Mouse (Mus musculus): ENCODE results near the gene Cirbp. TPM values are rescaled to one million over a fixed set of nuclear protein-coding genes. Genes with fewer than 3 reads are reported as not detected.
"Not testable (repeated sequence)": the region's sequence is repeated elsewhere in the genome, so short reads cannot be mapped to it uniquely, and the experiment has no call there.

The Cirbp gene
- total RNA-seq, 2 experiments from 2014 or later: 60.7 to 76.4 TPM

DNA sequence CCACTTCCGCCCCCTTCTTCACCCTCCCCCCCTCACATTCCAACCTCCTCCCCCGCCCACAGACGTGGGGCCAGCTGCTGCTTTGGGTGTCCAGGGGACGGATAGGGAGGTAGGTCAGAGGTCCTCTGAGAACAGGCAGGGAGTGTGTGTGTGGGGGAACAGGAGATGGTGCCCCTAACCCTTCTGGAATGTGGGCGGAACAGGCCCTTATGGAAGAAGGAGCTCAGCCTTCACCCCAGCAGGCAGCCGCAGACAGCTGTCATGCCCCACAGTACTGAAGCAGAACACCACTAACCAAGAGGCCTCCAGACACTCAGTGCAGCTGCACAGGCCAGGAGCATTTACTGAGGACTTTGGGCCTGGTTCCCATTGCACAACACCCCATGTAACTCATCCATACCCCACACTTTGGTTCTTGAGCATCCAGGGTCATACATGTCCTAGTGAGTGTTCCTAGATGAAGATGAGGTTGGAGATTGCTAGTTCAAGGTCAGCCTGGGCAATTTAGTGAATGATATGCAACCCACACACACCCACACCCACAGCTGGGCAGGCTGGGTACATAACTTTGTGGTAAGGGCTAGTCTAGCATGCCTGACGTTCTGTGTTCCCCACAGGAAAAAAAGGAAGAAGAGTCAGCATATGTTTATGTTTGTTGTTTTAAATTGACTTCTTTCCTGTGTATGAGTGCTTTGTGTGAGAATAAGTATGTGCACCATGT, 4.1 kb upstream of the Cirbp start:
- no peak for DNase-seq (ENCODE audit: low spot score in 2 of 2)

DNA sequence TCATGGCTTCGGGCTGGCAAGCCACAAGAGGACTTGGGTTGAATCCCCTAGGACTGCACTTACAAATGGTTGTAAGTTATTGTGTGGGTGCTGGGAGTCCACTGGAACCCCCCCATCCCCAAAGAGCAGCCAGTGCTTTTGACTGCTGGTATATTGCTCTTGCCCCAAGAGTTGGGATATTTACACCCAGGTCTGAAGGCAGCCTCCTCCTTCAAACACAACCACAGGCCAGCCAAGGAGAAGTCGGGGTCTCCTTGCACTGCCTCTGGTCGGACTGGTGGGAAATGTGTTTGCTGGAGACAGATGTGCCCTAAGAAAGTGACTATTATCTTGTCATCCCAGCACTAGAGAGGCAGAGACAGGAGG, 3.6 kb upstream of the Cirbp start:
- no peak for DNase-seq (ENCODE audit: low spot score in 2 of 2)

DNA sequence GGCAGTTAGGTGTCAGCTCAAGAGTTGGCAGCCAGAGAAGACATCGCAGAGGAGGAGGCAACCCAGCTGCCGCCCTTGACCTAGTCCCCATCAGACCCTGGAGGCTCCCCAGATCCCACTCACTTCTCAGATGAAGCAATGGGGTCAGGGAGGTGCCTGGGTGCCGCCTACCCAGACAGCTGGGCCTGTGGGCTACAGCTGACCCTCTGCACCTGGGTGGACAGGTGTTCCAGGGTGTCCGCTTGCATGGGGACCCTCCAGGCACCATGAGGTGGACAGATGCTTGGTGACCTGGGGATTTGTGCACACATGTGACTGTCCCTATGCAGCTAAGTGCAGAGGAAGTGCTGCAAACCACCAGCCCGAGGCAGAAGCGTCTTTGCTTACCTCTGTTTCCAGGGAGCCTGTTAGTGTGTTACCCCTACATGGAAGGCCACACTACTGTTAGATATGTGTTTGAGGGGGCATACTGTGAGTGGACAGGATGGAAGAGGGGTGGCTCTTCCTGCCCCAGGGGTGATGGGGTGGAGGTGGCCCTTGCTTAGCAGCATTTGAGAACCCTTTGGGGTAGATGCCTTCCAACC, 3.0 kb upstream of the Cirbp start:
- DNase-seq (ENCODE audit: low spot score in 2 of 2): no peak

DNA sequence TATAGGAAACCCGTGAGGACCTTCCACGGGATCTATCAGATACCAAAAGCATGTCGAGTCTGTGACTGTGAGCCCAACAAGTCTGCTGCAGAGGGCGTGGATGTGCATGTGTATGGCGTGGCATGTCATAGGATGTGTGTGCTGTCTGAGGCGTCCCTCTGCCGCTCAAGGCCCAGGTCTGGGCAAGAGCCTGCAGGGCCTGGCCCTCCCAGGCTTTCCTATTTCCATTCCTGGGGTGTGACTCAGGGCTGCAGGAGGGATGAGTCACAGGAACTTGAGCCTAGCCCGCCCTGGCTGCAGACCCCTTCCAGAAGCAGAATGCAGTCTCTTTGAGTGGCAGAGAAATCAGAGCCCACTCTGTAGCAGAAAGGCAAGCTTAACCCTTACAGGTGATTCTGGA, 2.1 kb upstream of the Cirbp start:
- no peak for DNase-seq (ENCODE audit: low spot score in 2 of 2)

DNA sequence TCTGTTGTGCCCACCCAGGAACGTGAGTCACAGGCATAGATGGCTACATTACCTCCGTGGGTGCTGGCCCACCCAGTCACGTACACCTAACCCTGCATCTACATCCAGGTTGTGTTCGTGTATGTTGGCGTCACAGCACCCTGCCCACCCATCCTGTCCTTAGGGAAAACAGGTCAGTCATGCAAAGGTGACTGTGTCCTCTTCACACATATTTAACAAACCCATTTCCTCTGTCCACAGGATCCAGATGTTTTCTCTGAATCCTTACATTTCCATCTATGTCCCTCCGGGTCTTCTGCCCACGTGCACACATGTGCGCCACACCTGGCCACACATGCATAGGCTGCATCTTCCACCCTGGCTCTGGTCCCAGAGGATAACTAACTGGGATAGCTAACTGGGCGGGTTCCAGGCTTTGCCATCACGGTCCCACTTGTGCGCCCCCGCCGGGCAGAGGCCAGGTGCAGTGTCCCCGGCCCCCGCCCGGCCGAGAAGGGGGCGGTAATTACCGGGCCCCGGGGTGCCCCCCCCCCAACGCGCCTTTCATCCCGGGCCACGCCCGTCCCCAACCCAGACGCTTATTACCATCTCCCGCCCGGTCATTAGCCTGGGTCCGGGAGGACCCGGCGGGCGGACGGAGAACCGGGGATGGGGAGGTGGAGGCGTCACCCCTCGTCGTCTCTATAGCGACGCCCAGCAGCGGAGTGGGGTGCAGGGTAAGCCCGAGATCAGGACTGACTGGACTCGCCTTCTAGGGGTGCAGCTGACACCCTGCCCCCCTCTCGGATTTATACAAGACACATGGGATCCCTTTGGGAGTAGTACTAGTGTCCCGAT, 1.4 kb upstream of the Cirbp start:
- DNase-seq (ENCODE audit: low spot score in 2 of 2): no peak

DNA sequence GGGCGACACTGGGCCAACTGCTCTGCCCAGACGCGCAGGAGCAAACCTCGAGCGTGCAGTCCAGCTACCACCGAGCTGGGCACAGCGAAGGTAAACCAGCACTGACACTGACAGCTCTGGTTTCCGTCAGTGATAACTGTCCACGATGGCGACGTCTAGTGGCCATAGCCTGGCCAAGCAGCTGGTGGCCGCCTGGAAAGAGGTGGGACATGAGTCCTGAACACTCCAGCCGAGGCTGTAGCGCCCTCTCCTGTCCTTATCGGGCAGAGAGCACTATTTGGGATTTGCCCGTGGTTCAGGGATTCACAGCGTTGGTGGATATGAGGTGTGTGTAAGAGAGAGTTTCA, 814 bp upstream of the Cirbp start:
- peak; percentile 93 to 98 for DNase-seq (ENCODE audit: low spot score in 2 of 2)

DNA sequence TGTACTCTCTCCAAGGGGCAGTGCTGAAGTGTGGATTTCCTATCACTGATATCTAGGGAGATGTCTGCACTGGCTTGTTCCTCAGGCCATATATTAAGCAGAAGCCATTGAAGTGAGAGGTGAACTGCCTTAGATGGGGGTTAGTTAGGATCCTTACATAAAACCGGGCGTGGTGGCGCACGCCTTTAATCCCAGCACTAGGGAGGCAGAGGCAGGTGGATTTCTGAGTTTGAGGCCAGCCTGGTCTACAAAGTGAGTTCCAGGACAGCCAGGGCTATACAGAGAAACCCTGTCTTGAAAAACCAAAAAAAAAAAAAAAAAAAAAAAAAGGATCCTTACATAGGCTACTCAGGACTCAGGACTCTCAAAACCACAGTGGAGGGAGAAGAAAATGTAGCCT, 351 bp downstream of the Cirbp start:
- DNase-seq (ENCODE audit: low spot score in 2 of 2): not testable (repeated sequence)

DNA sequence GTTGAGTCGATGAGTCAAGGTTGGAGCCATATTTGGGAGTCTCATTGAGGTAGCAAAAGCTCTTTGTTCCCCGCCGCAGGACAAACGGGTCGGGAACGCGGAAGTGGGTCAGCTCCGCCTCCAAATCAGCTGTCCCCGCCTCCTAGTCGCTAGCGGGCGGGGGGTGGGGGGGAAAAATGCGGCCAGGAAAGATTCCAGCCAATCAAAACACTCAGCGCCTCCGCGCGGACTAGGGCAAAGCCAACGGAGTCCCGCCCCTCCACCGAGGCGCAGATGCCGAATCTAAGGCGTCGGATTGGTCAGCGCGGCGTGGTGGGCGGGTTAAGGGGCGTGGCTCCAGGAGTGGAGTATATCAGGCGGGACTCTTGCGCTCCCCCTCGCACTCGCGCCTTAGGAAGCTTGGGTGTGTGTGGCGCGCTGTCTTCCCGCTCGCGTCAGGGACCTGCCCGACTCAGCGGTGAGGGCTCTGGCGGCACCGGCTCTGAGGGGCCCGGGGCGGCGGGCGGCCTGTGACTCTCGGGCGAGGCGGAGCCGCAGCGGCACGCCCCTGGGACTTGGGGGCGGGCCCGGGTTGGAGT, 1.8 kb downstream of the Cirbp start:
- DNase-seq (ENCODE audit: low spot score in 2 of 2): peak; percentile 97 to 99

DNA sequence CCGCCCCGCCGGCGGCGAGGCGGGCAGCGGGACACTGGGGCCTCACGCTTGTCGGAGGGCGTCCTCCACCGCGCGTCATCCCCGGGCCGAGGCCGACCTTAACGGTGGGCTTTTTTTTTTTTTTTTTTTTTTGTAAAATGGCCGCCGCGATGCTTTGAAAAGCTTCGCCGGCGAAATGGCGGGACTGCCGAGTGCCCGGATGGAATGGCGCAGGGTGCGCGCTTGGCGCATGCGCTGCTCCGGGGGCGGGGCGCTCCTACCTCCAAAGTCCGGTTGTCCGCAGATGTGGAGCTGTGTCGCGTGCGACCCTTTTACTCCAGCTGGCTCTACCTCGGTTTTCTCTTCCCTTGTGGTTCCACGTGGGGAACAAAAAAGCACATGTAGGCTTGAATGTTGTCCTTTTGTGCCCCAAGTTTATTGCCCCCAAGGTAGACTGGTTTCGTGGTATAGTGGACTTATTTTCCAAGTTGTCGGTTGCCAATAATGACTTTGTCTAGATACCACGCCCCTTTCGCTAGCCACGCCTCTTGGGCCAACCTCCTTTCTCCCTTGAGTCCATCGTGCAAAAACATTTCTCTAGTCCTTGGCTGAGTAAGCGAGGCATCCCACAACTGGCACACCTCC, 2.4 kb downstream of the Cirbp start:
- DNase-seq (ENCODE audit: low spot score in 2 of 2): peak; percentile 91 to 94

DNA sequence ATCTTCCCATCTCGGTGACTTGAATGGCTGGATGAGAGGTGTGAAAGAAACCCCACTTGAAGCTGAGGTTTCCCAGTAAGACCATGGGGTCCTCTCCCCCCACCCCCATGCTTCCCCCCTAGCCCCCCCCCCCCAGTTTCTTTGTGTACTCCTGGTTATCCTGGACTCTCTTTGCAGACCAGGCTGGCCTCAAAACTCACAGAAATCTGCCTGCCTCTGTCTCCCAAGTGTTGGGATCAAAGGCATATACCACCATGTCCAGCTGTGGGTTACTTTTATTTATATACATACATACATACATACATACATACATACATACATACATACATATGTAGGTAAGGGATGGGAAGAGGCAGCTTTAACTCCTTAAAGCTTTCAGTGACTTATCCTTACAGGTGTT, 3.3 kb downstream of the Cirbp start:
- no peak for DNase-seq (ENCODE audit: low spot score in 2 of 2)

DNA sequence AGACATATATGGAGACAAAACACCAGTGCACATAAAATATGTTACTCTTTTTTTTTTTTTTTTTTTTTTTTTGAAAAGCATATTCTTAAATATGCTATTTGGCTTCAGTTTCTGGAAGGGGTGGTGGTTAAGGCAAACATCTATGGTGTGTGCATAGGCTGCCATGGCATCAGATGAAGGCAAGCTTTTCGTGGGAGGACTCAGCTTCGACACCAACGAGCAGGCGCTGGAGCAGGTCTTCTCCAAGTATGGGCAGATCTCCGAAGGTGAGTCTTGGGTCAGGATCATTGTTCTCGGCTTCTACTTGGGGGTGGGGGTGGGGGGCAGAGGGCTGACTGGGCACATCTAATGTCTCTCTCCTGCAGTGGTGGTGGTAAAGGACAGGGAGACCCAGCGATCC, 3.9 kb downstream of the Cirbp start:
- peak in 1 of 2 experiments; percentile 4 for DNase-seq (ENCODE audit: low spot score in 2 of 2)

DNA sequence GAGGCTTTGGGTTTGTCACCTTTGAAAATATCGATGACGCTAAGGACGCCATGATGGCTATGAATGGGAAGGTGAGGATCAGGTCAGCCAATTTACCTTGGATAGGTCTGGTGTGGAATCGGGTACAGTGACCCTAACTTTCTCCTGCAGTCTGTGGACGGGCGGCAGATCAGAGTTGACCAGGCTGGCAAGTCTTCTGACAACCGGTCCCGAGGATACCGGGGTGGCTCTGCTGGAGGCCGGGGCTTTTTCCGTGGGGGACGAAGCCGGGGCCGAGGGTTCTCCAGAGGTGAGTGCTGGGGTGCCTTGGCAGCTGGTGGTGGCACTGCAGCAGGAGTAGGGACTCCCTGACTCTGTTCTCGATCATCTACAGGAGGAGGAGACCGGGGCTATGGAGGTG, 4.3 kb downstream of the Cirbp start:
- DNase-seq (ENCODE audit: low spot score in 2 of 2): peak in 1 of 2 experiments; percentile 10

DNA sequence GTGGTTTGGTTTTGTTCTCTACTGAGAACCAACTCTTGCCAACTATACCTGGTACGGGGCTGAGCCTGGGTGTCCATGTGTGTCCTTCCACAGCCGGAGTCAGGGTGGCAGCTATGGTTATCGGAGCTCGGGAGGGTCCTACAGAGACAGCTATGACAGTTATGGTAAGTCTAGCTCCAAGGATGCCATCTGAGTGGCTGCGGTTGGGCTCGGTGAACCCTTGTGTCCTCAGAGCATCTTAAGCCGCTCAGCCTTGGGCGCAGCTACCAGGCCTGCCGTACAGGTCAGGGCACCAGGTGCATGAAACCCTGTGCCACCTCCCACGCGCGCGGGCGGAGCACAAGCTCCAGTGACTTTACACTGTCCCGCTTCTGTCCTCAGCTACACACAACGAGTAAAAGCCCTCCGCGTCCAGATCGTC, 4.8 kb downstream of the Cirbp start:
- peak in 1 of 2 experiments; percentile 17 for DNase-seq (ENCODE audit: low spot score in 2 of 2)

DNA sequence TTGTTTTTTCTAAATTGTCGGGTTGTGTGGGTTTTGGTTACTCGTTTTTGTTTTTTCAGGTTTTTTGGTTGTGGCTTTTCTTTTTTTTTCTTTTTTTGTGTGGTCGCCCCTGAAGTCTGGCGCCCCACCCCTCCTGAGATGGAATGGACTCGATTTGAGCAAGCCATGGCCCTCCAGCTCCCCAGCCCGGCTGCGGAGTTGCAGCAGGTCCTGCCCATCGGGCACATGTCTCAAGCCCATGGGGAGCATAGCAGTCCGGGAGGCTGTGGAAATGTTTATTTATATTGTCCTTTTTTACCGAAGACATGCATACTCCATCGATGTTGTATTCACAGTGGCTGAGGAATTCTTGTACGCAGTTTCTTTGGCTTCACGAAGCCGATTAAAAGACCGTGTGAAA, 5.5 kb downstream of the Cirbp start:
- no peak for DNase-seq (ENCODE audit: low spot score in 2 of 2)

DNA sequence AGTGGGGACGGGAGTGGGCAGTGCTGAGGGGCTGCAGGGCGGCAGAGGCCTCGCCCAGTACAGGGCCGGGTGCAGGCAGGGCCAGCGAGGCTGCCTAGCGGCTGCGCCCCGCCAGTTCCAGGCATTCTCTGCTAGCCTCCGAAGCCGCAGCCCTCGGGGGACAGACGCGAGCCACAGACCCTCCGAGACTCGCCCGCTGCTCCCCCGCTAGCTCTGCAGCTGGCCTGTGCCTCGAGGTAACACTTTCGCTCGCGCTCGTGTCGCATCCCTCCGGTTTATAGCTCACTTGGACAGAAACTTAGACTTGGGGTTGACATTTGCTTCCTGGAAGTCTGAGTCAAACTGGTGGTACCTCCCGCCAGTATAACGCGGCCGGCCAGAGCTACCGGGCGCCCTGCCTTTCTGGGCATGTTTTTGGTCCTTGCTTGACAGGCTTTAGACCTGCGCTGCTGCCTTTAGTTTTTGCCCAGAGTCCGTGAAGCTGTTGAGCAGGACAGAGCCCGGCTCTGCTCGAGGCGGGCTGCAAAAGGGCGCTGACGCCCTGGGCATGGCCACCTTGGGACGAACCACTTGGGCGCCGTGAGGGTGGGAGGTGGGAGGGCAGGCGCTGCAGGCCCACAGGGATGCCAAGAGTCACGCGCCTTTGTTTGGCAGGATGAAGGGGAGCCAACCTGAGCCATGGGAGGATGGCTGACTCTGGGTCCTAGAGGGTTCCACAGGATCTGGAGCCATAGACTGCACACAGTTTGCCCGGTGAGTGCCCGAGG, 6.2 kb downstream of the Cirbp start:
- peak in 1 of 2 experiments; percentile 33 for DNase-seq (ENCODE audit: low spot score in 2 of 2)

DNA sequence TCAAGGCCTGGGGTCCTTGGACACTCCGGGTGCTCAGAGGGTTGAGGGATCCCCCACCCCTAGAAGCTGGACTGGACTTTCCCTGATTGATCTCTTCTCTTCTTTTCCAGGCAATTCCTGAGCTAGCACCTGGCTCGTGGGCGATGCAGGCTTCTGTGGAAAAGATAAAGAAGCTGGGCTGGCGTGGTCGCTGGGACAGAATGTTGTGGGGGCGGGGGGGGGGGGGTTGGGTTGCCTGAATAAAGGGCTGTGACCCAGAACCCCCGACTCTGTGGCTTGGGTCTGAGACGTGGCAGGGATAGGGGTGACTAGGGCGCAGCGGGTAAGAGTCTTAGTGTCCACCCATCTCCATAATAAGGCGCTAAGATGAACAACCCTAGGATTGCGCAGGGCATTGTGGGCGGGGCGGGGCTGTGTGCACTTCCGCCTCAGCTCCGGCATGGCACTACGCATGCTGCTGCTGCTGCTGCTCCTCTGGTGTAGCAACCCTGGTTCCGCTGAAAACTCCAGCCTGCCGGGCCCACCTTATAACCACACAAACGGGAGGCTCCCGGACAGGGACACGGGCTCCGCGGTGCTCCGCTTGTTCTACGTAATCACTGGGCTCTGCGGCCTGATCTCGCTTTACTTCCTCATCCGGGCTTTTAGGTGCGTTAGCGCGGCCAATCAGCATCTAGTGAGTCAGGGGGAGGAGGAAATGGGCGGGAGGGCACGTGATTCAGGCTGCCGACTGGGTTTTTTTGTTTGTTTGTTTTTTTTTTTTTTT, 6.9 kb downstream of the Cirbp start, which contains the start of gene 1600002K03Rik:
Gene 1600002K03Rik (plus strand): TSS at position 418 of the 766 bp plus-strand sequence.
- DNase-seq (ENCODE audit: low spot score in 2 of 2): peak; percentile 89 to 96

DNA sequence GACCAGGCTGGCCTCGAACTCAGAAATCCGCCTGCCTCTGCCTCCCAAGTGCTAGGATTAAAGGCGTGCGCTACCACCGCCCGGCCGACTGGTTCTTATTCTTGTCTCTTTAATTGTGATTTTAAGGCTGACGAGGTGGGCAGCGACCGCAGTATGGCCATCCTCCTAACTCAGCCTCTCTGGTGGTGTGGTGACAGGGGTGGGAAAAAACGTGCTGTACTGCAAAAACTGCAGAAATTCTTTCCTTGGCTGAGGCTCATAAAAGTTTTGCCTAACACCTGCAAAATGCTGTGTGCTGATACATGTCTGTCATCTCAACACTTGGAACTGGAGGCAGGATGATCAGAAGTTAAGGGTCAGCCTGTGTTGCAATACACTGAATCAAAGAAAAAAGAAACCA, 7.6 kb downstream of the Cirbp start:
- DNase-seq (ENCODE audit: low spot score in 2 of 2): no peak

DNA sequence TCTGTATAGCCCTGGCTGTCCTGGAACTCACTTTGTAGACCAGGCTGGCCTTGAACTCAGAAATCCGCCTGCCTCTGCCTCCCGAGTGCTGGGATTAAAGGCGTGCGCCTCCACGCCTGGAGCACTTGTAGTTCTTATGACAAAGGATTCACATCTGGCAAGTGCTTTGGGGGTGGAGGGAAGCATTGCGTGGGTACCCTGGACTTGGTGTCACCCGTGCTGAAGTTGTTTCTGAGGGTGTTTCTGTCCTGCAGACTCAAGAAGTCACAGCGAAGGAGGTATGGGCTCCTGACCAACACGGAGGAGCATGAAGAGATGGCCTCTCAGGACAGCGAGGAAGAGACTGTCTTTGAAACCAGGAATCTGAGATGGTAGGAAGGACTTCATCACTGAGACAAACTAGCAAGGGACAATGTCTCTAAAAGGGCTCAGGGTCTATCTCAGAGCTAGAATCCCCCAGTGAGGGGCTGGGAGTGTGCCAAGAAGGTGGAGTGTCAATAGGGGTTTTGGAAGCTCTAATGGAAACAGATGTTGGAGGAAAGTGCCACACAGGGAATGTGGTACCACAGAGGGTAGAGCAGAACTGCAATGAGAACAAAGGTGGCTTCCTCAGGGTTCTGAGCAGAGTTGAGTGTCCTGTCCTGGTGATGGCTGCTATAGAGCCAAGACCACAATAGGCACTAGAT, 8.3 kb downstream of the Cirbp start:
- DNase-seq (ENCODE audit: low spot score in 2 of 2): peak in 1 of 2 experiments; percentile 7

DNA sequence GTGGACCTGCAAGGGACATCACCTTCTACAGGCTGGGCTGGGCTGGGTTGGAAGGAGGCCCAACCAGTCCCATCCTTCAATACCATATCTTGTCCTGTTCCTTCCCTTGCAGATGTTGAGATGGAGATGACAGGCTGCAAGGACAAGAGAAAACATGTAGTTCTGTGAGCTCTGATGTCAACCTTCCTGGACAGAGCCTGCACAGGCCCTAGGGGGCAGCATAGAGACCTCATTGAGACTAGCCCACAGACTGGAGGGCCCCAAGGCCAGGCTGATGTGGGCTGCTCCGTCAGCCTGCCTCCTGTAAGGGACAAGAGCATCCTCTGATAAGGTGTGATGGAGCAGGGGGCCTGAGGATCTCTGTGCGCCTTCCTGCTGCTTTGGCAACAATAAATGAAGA, 8.9 kb downstream of the Cirbp start:
- DNase-seq (ENCODE audit: low spot score in 2 of 2): peak in 1 of 2 experiments; percentile 24
